Mouse (Mus musculus) gastrocnemius, postnatal 25 days (tissue): ENCODE data around the gene Vcan. TPM values are rescaled to one million over a fixed set of nuclear protein-coding genes. Genes with fewer than 3 reads are reported as not detected.
"Not testable (repeated sequence)": the region's sequence is repeated elsewhere in the genome, so short reads cannot be mapped to it uniquely, and the experiment has no call there.

Experiments
- DNase-seq: peaks from one replicate; pipeline ENCODE4 v3.0.0; 2022
- long read RNA-seq, 2 experiments: library from polyadenylated mRNA; stranded (forward); transcript quantifications; one replicate each; pipeline ENCODE4 v2.0.0; 2021
- total RNA-seq, 2 experiments: library from RNA; stranded (reverse); gene quantifications; 1 replicate in 1 of 2; 2 replicates in 1 of 2; pipeline ENCODE4 v1.2.3; 2021

Gene Vcan
- total RNA-seq = 10 to 100 TPM in 1 of 2 experiments, 1 to 10 TPM in 1; 8.0 to 10.7 TPM
- long read RNA-seq, experiment 1 = 0 reads
- long read RNA-seq, experiment 2, partial matches to known transcripts = 0 of 1 reads
- long read RNA-seq, experiment 2, other reads (novel, unspliced or antisense) = 1 of 1 reads

GRCm38 (mm10) chr13:89741766-89742685 lies at the start of gene Vcan:
Vcan (minus strand) TSS chr13:89742509.
- DNase-seq = peak; percentile 53

GRCm38 (mm10) chr13:89791475-89791874 lies 49.2 kb upstream of the Vcan start:
- no peak for DNase-seq

- DNase-seq = no peak
Observed at GRCm38 (mm10) chr13:89782886-89783285, 40.6 kb upstream of the Vcan start.

- DNase-seq = no peak
Observed at GRCm38 (mm10) chr13:89780276-89780675, 38.0 kb upstream of the Vcan start.

- no peak for DNase-seq
Observed at GRCm38 (mm10) chr13:89779208-89779911, 37.1 kb upstream of the Vcan start.

- no peak for DNase-seq
Observed at GRCm38 (mm10) chr13:89777764-89778163, 35.5 kb upstream of the Vcan start.

- DNase-seq = no peak
Observed at GRCm38 (mm10) chr13:89777146-89777545, 34.8 kb upstream of the Vcan start.

GRCm38 (mm10) chr13:89766551-89766950 lies 24.2 kb upstream of the Vcan start:
- DNase-seq = no peak

- DNase-seq = no peak
Observed at GRCm38 (mm10) chr13:89765966-89766365, 23.7 kb upstream of the Vcan start.

GRCm38 (mm10) chr13:89762339-89762738 lies 20.0 kb upstream of the Vcan start:
- no peak for DNase-seq

GRCm38 (mm10) chr13:89756347-89756746 lies 14.0 kb upstream of the Vcan start:
- DNase-seq = no peak

GRCm38 (mm10) chr13:89750562-89750961 lies 8.3 kb upstream of the Vcan start:
- not testable (repeated sequence) for DNase-seq

GRCm38 (mm10) chr13:89743201-89743600 lies 892 bp upstream of the Vcan start:
- no peak for DNase-seq

- no peak for DNase-seq
Observed at GRCm38 (mm10) chr13:89742686-89743200, 434 bp upstream of the Vcan start.

- peak; percentile 18 for DNase-seq
Observed at GRCm38 (mm10) chr13:89741116-89741551, 1.2 kb downstream of the Vcan start.

GRCm38 (mm10) chr13:89740243-89741115 lies 1.8 kb downstream of the Vcan start:
- peak; percentile 53 for DNase-seq

- no peak for DNase-seq
Observed at GRCm38 (mm10) chr13:89739696-89740242, 2.5 kb downstream of the Vcan start.

- DNase-seq = peak; percentile 90
Observed at GRCm38 (mm10) chr13:89738776-89739695, 3.3 kb downstream of the Vcan start.

- no peak for DNase-seq
Observed at GRCm38 (mm10) chr13:89738275-89738674, 4.0 kb downstream of the Vcan start.

- DNase-seq = no peak
Observed at GRCm38 (mm10) chr13:89735111-89735510, 7.2 kb downstream of the Vcan start.
